Mouse (Mus musculus) stomach, embryonic 16.5 days (tissue): ENCODE measurements around the gene Rbfox2. TPM values are rescaled to one million over a fixed set of nuclear protein-coding genes. Genes with fewer than 3 reads are reported as not detected.

Source experiments
- ATAC-seq: fragments of 200-750 bp; cut with Nextera tagmentation; 2 replicates; pipeline ENCODE4 v1.8.0; 2017; ENCODE audit warnings: moderate number of reproducible peaks, moderate TSS enrichment; ENCODE audit not compliant: insufficient read depth, low FRiP score
- H3K27ac ChIP-seq: fragments of 300-500 bp; sonication (generic); 2 replicates; pipeline ENCODE4 v1.5.1; 2014; ENCODE audit warnings: low read length
- H3K27me3 ChIP-seq: fragments of 300-500 bp; sonication (generic); 2 replicates; pipeline ENCODE4 v1.6.1; 2014; ENCODE audit warnings: low read length, control low read depth, mixed read lengths; ENCODE audit not compliant: control insufficient read depth, insufficient read depth
- H3K36me3 ChIP-seq: fragments of 300-500 bp; sonication (generic); 2 replicates; pipeline ENCODE4 v1.6.1; 2014; ENCODE audit warnings: low read length; ENCODE audit not compliant: control insufficient read depth, insufficient read depth
- H3K4me1 ChIP-seq: fragments of 300-500 bp; sonication (generic); 2 replicates; pipeline ENCODE4 v1.6.1; 2014; ENCODE audit warnings: low read length, control low read depth, mixed read lengths; ENCODE audit not compliant: control insufficient read depth, insufficient read depth
- H3K4me2 ChIP-seq: fragments of 300-500 bp; sonication (generic); 2 replicates; pipeline ENCODE4 v1.6.1; 2014; ENCODE audit warnings: low read depth, low read length, mixed read lengths
- H3K4me3 ChIP-seq: fragments of 300-500 bp; sonication (generic); replicated peaks from 2 replicates; pipeline ENCODE4 v1.5.1; 2014; ENCODE audit warnings: mild to moderate bottlenecking, low read length
- H3K9ac ChIP-seq: fragments of 300-500 bp; sonication (generic); 2 replicates; pipeline ENCODE4 v1.6.1; 2014; ENCODE audit warnings: low read length
- H3K9me3 ChIP-seq: fragments of 300-500 bp; sonication (generic); replicated peaks from 2 replicates; pipeline ENCODE4 v1.6.1; 2016; ENCODE audit warnings: low read length, control low read depth; ENCODE audit not compliant: control insufficient read depth
- WGBS: fragments of 180-500 bp; shearing (Covaris S2); extraction: QIAGEN DNeasy Blood & Tissue Kit; methylation state at CpG from one replicate; pipeline ENCODE4 v1.1.7; 2014; 5-methylcytosine and 5-hydroxymethylcytosine counted together
- polyA plus RNA-seq: library from polyadenylated mRNA; unstranded; fragments of >200 nt; fragmentation: Nextera tagmentation; extraction: Ambion mirVana; gene quantifications from 2 replicates; pipeline ENCODE4 v1.2.1, GENCODE M21; 2015

The Rbfox2 gene
- polyA plus RNA-seq, 1 experiment from 2014 or later: 55.7 TPM

DNA sequence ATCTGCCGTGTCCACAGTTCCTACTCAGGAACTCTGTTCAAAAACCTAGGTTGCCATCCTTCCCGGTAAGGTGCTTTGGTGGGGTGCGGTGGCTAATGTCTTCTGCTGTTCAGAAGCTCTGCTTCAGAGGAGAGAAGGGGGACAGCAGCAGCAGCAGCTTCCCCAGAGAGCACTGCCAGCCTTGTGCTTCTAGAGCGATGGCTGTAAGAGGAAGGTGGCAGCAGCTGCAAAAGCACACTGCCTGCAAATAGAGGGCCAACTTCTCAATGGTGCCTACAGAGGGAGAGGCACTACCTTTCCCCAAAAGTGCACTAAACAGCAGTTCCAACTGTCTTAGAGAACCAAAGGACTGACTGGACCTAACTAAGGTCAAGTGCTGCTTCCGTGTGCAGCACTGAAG is 168.5 kb downstream of the Rbfox2 start:
- Histone ChIP-seq H3K9me3 (peaks cover 6% of the 10 kb centered on the region; the same call in 1 of the 2 replicates), H3K36me3 (peaks cover 12% of the 10 kb centered on the region; the same call in 1 of the 2 replicates), H3K4me1 (peaks cover 15% of the 10 kb centered on the region; the same call in 1 of the 2 replicates), H3K4me2 (no peak overlapping the region), H3K27ac (no peak overlapping the region; the same call in 1 of the 2 replicates), H3K9ac (no peak overlapping the region), H3K4me3 (no peak overlapping the region), H3K27me3 (no peaks in the 10 kb centered on the region)
- ATAC-seq: no peak
- 61% methylated on average over 5 of the region's 5 CpGs for WGBS

DNA sequence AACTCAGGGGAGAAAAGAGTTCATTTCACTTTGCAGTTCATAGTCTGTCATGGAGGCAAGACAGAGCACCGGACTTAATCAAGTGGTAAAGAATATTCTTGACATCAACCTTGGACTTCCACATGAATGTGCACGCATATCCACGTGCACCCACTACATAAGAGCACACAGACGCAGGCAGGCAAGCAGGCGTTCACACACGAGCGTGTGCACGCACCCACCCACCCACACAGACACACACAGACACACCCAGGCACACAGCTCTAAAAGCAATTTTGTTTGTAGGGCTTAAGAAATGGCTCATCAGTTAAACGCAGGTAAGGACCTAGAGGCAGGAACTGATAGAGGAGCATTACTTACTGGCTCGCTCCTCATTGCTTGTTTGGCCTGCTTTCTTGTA is 172.3 kb downstream of the Rbfox2 start:
- Histone ChIP-seq H3K4me3 (no peak overlapping the region), H3K27me3 (no peaks in the 10 kb centered on the region), H3K9me3 (peaks cover 6% of the 10 kb centered on the region; the same call in 1 of the 2 replicates), H3K4me1 (0 out of 2 replicates have a peak, but pooled peaks cover 7% of the 10 kb centered on the region), H3K36me3 (peaks cover 12% of the 10 kb centered on the region; the same call in 1 of the 2 replicates), H3K4me2 (no peak overlapping the region), H3K27ac (no peak overlapping the region), H3K9ac (no peak overlapping the region)
- WGBS: 96% methylated on average over 10 of the region's 10 CpGs
- ATAC-seq: no peak

DNA sequence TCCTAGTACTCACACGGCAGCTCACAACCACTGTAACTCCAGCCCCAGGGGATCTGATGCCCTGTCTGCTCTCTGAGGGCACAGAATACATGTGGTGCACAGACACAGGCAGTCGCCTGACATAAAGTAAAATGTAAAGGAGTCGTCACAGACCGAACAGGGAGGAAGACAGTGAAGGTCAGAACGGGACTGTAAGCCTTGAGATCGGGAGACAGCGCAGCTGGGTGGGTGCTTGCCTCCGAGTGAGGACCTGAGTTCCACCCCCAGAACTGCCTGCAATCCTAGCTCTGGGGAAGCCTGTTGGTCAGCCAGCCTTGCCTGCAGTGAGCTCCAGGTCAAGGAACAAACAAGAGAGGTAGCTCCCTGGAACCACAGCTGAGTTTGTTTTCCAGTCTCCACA is 177.7 kb downstream of the Rbfox2 start:
- H3K4me2 ChIP-seq: no peak overlapping the region

DNA sequence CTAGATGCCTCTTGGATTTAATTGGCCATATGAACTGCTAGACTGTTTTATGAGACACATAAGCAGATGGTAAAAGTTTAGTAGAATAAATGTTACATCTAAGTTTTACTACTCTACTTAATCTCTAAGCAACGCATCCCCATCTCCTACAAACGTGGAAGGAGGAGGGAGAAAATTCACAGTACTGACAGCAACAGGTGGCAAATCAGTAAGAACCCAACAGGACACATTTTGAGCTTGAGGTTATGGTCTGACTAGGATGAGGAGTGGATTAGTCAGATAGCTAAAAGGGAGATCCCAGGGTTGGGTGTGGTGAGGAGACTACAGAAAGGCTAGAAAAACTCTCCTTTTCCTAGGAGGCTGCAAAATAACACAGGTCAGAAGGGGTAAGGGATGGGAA is 179.1 kb downstream of the Rbfox2 start:
- H3K9ac ChIP-seq: no peak overlapping the region
- H3K4me2 ChIP-seq: no peak overlapping the region
- ATAC-seq: no peak
- H3K36me3 ChIP-seq: no peaks in the 10 kb centered on the region; the same call in 1 of the 2 replicates
- peaks cover under 1% of the 10 kb centered on the region; the same call in 1 of the 2 replicates for H3K4me1 ChIP-seq
- no peaks in the 10 kb centered on the region for H3K9me3 ChIP-seq
- no peaks in the 10 kb centered on the region for H3K27me3 ChIP-seq
- WGBS: 72% methylated on average over 2 of the region's 2 CpGs
- no peak overlapping the region for H3K4me3 ChIP-seq
- H3K27ac ChIP-seq: no peak overlapping the region

More for the DNA sequence above, 177.7 kb downstream of the Rbfox2 start:
- Histone ChIP-seq H3K4me1 (no peaks in the 10 kb centered on the region), H3K9ac (no peak overlapping the region), H3K36me3 (no peaks in the 10 kb centered on the region; the same call in 1 of the 2 replicates), H3K9me3 (peaks cover under 1% of the 10 kb centered on the region; the same call in 1 of the 2 replicates), H3K27me3 (no peaks in the 10 kb centered on the region), H3K4me3 (no peak overlapping the region), H3K27ac (no peak overlapping the region)
- WGBS: 88% methylated on average over 8 of the region's 8 CpGs
- ATAC-seq: no peak

DNA sequence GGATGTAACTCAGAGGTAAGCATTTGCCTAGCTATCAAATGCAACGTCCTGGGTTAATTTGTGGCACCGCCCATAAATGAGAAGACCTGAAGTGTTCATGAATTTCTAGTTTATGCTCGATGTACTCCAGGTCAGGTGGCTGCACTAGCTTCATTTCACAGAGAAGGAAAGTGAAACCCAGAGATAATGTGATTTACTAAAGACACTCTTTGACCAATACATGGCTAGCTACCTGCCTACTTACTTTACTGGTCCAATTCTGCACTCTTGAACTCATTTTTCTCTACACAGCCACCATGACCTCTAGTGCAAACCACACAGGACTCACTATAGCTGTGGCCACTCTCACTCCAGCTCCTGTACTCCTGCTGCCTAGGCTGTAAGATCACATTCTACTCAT is 180.1 kb downstream of the Rbfox2 start:
- H3K27me3 ChIP-seq: no peaks in the 10 kb centered on the region
- H3K4me1 ChIP-seq: peaks cover 8% of the 10 kb centered on the region; the same call in 1 of the 2 replicates
- no peak overlapping the region for H3K27ac ChIP-seq
- no peak for ATAC-seq
- no peak overlapping the region for H3K4me2 ChIP-seq
- 98% methylated on average over 3 of the region's 3 CpGs for WGBS
- no peak overlapping the region for H3K9ac ChIP-seq
- H3K9me3 ChIP-seq: no peaks in the 10 kb centered on the region
- no peak overlapping the region for H3K4me3 ChIP-seq
- H3K36me3 ChIP-seq: no peaks in the 10 kb centered on the region

DNA sequence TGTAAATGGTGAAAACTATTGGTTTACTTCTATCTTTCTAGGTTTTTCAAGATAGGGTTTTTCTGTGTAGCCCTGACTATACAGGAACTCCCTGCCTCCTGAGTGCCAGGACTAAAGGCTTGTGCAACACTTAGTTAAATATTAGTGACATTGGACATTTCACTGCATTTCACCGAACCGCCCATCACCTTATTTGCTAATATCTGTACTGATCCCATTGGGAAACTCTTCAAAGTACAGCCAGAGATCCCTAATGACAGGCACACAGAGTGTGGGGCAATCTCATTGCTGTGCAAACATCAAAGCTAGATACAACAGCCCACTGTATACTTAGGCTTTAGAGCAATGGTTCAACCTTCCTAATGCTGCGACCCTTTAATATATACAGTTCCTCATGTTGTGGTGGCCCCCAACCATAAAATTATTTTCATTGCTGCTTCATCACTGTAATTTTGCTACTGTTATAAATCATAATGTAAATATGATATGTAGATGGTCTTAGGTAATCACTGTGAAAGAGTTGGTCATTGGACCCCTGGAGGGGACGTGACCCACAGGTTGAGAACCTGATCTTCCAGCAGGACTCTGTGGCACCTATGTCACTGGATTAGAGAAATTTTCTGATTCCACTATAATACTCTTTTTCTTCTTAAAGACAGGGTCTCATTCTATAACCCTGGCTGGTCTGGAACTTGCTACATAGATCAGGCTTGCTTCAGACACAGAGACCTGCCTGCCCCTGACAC is 182.3 kb downstream of the Rbfox2 start:
- no peak for ATAC-seq
- Histone ChIP-seq H3K9ac (no peak overlapping the region), H3K36me3 (no peaks in the 10 kb centered on the region), H3K4me3 (no peak overlapping the region), H3K4me1 (peaks cover 8% of the 10 kb centered on the region; the same call in 1 of the 2 replicates), H3K27ac (no peak overlapping the region), H3K9me3 (no peaks in the 10 kb centered on the region), H3K27me3 (no peaks in the 10 kb centered on the region), H3K4me2 (no peak overlapping the region)
- WGBS: 77% methylated on average over 4 of the region's 4 CpGs

DNA sequence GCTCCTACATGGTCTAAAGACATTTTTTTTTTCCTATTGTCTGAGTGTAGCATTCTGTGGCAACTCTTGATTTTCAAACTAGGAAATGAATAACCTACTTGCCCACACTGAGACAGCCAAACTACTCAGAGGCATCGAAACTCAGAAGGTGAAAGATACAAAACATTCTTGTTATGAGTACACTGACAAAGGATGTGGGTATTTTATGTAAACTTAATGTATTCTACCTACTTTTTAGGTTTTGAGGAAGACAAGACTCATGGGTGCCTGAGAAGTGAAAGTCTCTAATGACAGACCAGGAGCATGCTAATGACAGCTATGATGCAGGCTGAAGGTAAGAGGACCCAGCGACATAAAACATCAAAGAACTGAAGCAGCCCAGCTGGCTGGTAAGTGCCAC is 184.0 kb downstream of the Rbfox2 start:
- 78% methylated on average over 2 of the region's 2 CpGs for WGBS
- no peak overlapping the region for H3K9ac ChIP-seq
- no peaks in the 10 kb centered on the region for H3K27me3 ChIP-seq
- H3K9me3 ChIP-seq: no peaks in the 10 kb centered on the region
- no peaks in the 10 kb centered on the region for H3K36me3 ChIP-seq
- ATAC-seq: no peak
- H3K4me3 ChIP-seq: no peak overlapping the region
- peaks cover 8% of the 10 kb centered on the region; the same call in 1 of the 2 replicates for H3K4me1 ChIP-seq
- H3K4me2 ChIP-seq: no peak overlapping the region
- no peak overlapping the region for H3K27ac ChIP-seq

DNA sequence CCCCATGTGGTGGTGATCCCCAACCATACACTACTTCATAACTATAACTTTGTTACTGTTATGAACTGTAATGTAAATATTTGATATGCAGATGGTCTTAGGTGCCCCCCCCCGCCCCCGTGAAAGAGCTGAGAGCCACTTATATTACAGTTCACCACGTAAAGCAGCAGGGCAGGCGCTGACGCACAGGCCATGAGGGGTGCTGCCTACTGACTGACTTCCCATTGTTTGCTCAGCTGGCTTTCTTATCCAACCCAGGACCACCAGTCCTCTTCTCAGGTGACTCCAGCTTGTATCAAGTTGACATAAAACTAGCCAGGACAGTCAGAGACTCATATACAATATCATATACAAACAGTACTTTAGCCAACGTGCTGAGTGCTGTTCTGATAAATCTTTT is 184.6 kb downstream of the Rbfox2 start:
- H3K4me2 ChIP-seq: no peak overlapping the region
- ATAC-seq: no peak
- no peaks in the 10 kb centered on the region for H3K27me3 ChIP-seq

DNA sequence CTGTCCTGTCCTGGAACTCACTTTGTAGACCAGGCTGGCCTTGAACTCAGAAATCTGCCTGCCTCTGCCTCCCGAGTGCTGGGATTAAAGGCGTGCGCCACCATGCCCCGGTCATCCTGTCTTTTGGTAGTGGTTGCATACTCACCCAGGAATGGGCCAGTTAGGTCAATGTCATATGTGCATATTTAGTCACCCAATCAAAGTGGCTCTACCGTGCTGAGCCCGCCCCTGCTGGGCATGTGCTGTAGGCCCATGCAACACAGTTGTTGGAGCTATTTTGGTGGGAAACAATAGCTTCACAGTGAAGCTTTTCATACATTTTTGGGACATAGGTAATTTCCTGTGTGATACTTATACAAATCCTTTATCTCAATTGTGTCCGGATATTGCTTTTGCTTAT is 187.1 kb downstream of the Rbfox2 start:
- 97% methylated on average over 7 of the region's 7 CpGs for WGBS
- ATAC-seq: no peak
- Histone ChIP-seq H3K4me2 (no peak overlapping the region), H3K27ac (no peak overlapping the region), H3K4me3 (no peak overlapping the region), H3K4me1 (peaks cover 8% of the 10 kb centered on the region; the same call in 1 of the 2 replicates), H3K36me3 (peaks cover 3% of the 10 kb centered on the region; the same call in 1 of the 2 replicates), H3K9ac (no peak overlapping the region), H3K27me3 (no peaks in the 10 kb centered on the region), H3K9me3 (no peaks in the 10 kb centered on the region)

More for the DNA sequence above, 184.6 kb downstream of the Rbfox2 start:
- 34% methylated on average over 6 of the region's 6 CpGs for WGBS
- Histone ChIP-seq H3K36me3 (no peaks in the 10 kb centered on the region), H3K27ac (no peak overlapping the region), H3K4me1 (peaks cover 8% of the 10 kb centered on the region; the same call in 1 of the 2 replicates), H3K9ac (no peak overlapping the region), H3K4me3 (no peak overlapping the region), H3K9me3 (no peaks in the 10 kb centered on the region)
